Mouse (Mus musculus): ENCODE results near the gene Sectm1b. TPM values are rescaled to one million over a fixed set of nuclear protein-coding genes. Genes with fewer than 3 reads are reported as not detected.
A peak's percentile ranks its signal among the peaks of the same experiment; 100 is the strongest.
"Not testable (repeated sequence)": the region's sequence is repeated elsewhere in the genome, so short reads cannot be mapped to it uniquely, and the experiment has no call there.

Gene Sectm1b
- polyA plus RNA-seq, 1 experiment from 2014 or later = 0.32 TPM

DNA sequence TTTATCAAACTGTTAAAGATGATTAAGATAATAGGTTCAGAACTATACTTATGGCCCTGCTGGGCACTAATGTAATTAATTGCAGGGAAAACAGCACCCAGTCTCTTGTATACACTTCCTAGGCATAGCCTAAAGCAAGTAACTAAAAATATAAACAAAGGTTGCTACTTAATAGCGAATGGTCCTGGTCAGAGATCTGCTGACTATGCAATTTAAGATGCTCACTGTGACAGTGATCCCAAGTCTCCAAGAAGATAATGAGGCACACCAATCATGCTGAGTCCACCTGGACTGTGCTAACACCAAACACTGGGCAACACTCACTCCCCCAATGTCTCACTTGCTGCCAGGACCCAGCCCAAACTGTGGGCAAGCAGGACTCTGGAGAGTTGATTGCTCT is 13.5 kb downstream of the Sectm1b start:
- H3K4me3 ChIP-seq (ENCODE audit: low read depth, low read length) = no peak overlapping the region
- no peak overlapping the region for H3K27ac ChIP-seq (ENCODE audit: low read length)
- no peak for ATAC-seq (ENCODE audit: insufficient number of reproducible peaks, insufficient read depth, low FRiP score, low read depth)
- no peak overlapping the region for H3K4me2 ChIP-seq (replicated peaks; ENCODE audit: low read depth, low read length)
- no peak overlapping the region for H3K9ac ChIP-seq (replicated peaks; ENCODE audit: low read depth, low read length)
- H3K9me3 ChIP-seq (ENCODE audit: control insufficient read depth, low read depth, low read length) = no peaks in the 10 kb centered on the region
- 51% methylated on average over 1 of the region's 1 CpGs for WGBS
- H3K36me3 ChIP-seq (ENCODE audit: control insufficient read depth, insufficient read depth, low read length) = no peaks in the 10 kb centered on the region
- H3K27me3 ChIP-seq (ENCODE audit: control insufficient read depth, insufficient read depth, low read length) = no peaks in the 10 kb centered on the region
- no peaks in the 10 kb centered on the region for H3K4me1 ChIP-seq (ENCODE audit: control insufficient read depth, insufficient read depth, low read length)

DNA sequence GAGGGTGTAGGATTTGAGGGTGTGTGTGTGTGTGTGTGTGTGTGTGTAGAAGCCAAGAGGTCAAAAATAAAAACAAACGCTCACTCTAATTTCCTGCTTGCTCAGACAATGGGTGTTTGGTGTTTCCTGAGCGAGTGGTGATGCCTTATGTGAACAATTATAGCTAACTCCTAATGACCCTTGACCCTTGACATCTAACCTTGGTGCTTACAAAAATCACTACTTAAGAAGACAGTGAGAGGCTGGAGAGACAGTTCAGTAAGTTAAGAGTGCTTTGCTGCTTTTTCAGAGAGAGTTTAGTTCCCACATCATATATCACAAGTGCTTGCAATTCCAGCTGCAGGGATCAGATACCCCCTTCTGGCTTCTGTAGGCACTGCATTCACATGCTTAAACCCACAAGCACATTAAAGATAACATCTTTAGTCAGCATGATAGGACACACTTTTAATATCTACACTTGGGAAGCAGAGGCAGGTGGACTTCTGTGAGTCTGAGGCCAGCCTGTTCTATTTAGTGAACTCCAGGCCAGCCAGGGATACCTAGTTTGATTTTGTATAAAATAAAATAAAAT is 15.5 kb downstream of the Sectm1b start:
- Histone ChIP-seq H3K9me3 (ENCODE audit: control insufficient read depth, low read depth, low read length) (no peaks in the 10 kb centered on the region), H3K4me1 (ENCODE audit: control insufficient read depth, insufficient read depth, low read length) (no peaks in the 10 kb centered on the region), H3K27ac (ENCODE audit: low read length) (no peak overlapping the region), H3K9ac (replicated peaks; ENCODE audit: low read depth, low read length) (no peak overlapping the region), H3K27me3 (ENCODE audit: control insufficient read depth, insufficient read depth, low read length) (no peaks in the 10 kb centered on the region), H3K4me2 (replicated peaks; ENCODE audit: low read depth, low read length) (no peak overlapping the region), H3K4me3 (ENCODE audit: low read depth, low read length) (no peak overlapping the region), H3K36me3 (ENCODE audit: control insufficient read depth, insufficient read depth, low read length) (no peaks in the 10 kb centered on the region)
- WGBS = 48% methylated on average over 2 of the region's 2 CpGs
- no peak for ATAC-seq (ENCODE audit: insufficient number of reproducible peaks, insufficient read depth, low FRiP score, low read depth)

DNA sequence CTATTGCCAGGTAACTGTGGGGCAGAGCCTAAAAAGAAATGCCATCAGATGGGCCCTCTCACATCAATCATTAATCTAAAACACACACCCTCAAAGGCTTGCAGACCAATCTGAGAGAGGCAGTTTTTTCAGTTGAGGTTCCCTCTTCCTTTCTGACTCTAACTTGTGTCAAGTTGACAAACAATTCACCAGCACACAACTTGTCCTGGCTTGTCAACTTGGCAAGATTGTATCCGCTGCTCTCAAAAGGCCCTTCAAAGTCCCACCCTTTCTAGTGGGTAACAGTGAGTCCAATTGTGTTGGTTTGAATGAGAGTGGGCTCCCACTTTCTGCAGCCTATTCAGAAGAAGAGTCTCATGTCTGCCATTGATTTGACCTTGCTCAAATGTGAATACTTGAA is 18.1 kb downstream of the Sectm1b start:
- Histone ChIP-seq H3K4me1 (ENCODE audit: control insufficient read depth, insufficient read depth, low read length) (no peaks in the 10 kb centered on the region), H3K36me3 (ENCODE audit: control insufficient read depth, insufficient read depth, low read length) (no peaks in the 10 kb centered on the region), H3K4me2 (replicated peaks; ENCODE audit: low read depth, low read length) (no peak overlapping the region), H3K4me3 (ENCODE audit: low read depth, low read length) (no peak overlapping the region), H3K9me3 (ENCODE audit: control insufficient read depth, low read depth, low read length) (no peaks in the 10 kb centered on the region), H3K9ac (replicated peaks; ENCODE audit: low read depth, low read length) (no peak overlapping the region), H3K27ac (ENCODE audit: low read length) (no peak overlapping the region), H3K27me3 (ENCODE audit: control insufficient read depth, insufficient read depth, low read length) (no peaks in the 10 kb centered on the region)
- 45% methylated on average over 1 of the region's 1 CpGs for WGBS
- no peak for ATAC-seq (ENCODE audit: insufficient number of reproducible peaks, insufficient read depth, low FRiP score, low read depth)

DNA sequence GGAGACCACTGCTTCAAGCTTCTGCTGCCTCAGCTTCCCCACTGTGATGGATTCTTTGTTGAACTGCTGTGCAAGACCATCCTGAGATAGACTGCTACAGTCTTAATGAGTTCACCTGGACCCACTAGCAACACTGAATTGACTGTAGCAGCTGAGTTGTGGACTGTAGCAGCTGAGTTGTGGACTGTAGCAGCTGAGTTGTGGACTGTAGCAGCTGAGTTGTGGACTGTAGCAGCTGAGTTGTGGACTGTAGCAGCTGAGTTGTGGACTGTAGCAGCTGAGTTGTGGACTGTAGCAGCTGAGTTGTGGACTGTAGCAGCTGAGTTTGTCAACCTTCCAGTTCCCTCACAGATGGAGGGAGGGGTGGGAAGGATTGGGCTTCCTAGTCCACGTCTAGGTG is 20.3 kb downstream of the Sectm1b start:
- H3K27ac ChIP-seq (ENCODE audit: low read length); ATAC-seq (ENCODE audit: insufficient number of reproducible peaks, insufficient read depth, low FRiP score, low read depth); H3K4me2 ChIP-seq (replicated peaks; ENCODE audit: low read depth, low read length); H3K9ac ChIP-seq (replicated peaks; ENCODE audit: low read depth, low read length); H3K9me3 ChIP-seq (ENCODE audit: control insufficient read depth, low read depth, low read length); H3K4me3 ChIP-seq (ENCODE audit: low read depth, low read length); H3K36me3 ChIP-seq (ENCODE audit: control insufficient read depth, insufficient read depth, low read length); H3K27me3 ChIP-seq (ENCODE audit: control insufficient read depth, insufficient read depth, low read length); H3K4me1 ChIP-seq (ENCODE audit: control insufficient read depth, insufficient read depth, low read length): not testable (repeated sequence)
- WGBS = 48% methylated on average over 1 of the region's 1 CpGs

DNA sequence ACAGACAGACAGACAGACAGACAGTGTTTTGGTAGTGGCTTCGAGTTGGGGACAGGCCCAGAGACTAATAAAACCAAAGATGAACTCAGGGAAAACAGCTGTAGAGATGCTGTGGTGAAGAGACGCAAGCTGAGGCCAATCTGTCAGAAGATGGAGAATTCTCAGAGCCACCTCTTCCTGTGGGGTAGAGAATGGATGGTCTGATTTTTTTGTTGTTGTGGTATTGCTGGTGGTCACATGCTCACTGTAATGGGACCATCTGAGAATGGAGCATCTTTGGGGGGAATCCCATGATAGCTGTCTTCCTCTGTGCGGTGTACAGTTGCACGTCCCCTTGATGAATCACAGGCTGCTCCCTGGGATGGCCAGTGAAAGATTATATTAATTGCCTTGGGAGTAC is 20.9 kb downstream of the Sectm1b start:
- Histone ChIP-seq H3K4me3 (ENCODE audit: low read depth, low read length) (no peak overlapping the region), H3K9ac (replicated peaks; ENCODE audit: low read depth, low read length) (no peak overlapping the region), H3K4me1 (ENCODE audit: control insufficient read depth, insufficient read depth, low read length) (no peaks in the 10 kb centered on the region), H3K9me3 (ENCODE audit: control insufficient read depth, low read depth, low read length) (no peaks in the 10 kb centered on the region), H3K27ac (ENCODE audit: low read length) (no peak overlapping the region), H3K27me3 (ENCODE audit: control insufficient read depth, insufficient read depth, low read length) (no peaks in the 10 kb centered on the region), H3K4me2 (replicated peaks; ENCODE audit: low read depth, low read length) (no peak overlapping the region), H3K36me3 (ENCODE audit: control insufficient read depth, insufficient read depth, low read length) (no peaks in the 10 kb centered on the region)
- 73% methylated on average over 4 of the region's 4 CpGs for WGBS
- no peak for ATAC-seq (ENCODE audit: insufficient number of reproducible peaks, insufficient read depth, low FRiP score, low read depth)

DNA sequence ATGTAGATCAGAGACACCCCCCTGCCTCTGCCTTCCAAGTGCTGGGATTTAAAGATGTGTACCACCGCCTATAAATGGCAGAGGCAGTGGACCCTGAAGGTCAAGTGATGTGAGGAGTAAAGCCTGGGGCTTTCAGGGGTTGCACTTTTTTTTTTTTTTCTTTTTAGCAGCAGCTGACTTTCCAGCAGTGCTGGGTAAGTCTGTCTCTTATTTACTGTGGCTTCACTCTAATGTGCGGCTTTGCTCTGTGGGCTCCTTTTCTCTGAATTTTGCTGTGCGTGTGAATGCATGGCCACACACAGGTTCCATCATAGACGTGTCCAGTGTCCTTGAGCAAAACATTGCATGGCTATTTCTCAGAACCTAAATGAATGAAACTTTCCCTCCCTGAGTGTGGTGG is 21.7 kb downstream of the Sectm1b start:
- H3K9me3 ChIP-seq (ENCODE audit: control insufficient read depth, low read depth, low read length) = no peaks in the 10 kb centered on the region
- no peak overlapping the region for H3K9ac ChIP-seq (replicated peaks; ENCODE audit: low read depth, low read length)
- H3K27ac ChIP-seq (ENCODE audit: low read length) = no peak overlapping the region
- no peaks in the 10 kb centered on the region for H3K27me3 ChIP-seq (ENCODE audit: control insufficient read depth, insufficient read depth, low read length)
- no peaks in the 10 kb centered on the region for H3K4me1 ChIP-seq (ENCODE audit: control insufficient read depth, insufficient read depth, low read length)
- ATAC-seq (ENCODE audit: insufficient number of reproducible peaks, insufficient read depth, low FRiP score, low read depth) = no peak
- no peak overlapping the region for H3K4me3 ChIP-seq (ENCODE audit: low read depth, low read length)
- H3K36me3 ChIP-seq (ENCODE audit: control insufficient read depth, insufficient read depth, low read length) = no peaks in the 10 kb centered on the region
- H3K4me2 ChIP-seq (replicated peaks; ENCODE audit: low read depth, low read length) = no peak overlapping the region
- WGBS = 71% methylated on average over 4 of the region's 4 CpGs

DNA sequence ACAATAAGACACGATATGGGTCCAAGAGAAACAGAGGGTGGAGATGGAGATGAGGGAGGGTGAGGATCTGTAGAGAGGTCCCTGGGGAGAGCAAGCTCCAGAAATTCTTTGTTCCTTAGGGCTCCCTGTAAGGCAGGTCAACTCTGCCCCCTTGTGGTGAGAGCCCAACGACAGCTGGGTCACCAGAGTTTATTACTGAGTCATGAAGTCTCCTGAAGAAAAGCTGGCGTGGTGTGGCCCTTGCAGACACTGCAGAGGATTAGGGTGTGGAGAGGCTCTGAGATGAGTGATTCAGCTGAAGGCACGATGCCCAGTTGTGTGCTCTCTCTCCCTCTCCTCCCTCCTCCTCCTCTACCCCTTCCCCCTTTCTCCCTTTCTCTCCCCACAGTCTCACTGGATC is 22.2 kb downstream of the Sectm1b start:
- Histone ChIP-seq H3K27me3 (ENCODE audit: control insufficient read depth, insufficient read depth, low read length) (no peaks in the 10 kb centered on the region), H3K27ac (ENCODE audit: low read length) (no peak overlapping the region), H3K4me3 (ENCODE audit: low read depth, low read length) (no peak overlapping the region), H3K4me1 (ENCODE audit: control insufficient read depth, insufficient read depth, low read length) (no peaks in the 10 kb centered on the region), H3K36me3 (ENCODE audit: control insufficient read depth, insufficient read depth, low read length) (no peaks in the 10 kb centered on the region), H3K9ac (replicated peaks; ENCODE audit: low read depth, low read length) (no peak overlapping the region), H3K9me3 (ENCODE audit: control insufficient read depth, low read depth, low read length) (no peaks in the 10 kb centered on the region), H3K4me2 (replicated peaks; ENCODE audit: low read depth, low read length) (no peak overlapping the region)
- 2% methylated on average over 4 of the region's 4 CpGs for WGBS
- peak; percentile 63; the same call in 1 of the 2 replicates for ATAC-seq (ENCODE audit: insufficient number of reproducible peaks, insufficient read depth, low FRiP score, low read depth)

DNA sequence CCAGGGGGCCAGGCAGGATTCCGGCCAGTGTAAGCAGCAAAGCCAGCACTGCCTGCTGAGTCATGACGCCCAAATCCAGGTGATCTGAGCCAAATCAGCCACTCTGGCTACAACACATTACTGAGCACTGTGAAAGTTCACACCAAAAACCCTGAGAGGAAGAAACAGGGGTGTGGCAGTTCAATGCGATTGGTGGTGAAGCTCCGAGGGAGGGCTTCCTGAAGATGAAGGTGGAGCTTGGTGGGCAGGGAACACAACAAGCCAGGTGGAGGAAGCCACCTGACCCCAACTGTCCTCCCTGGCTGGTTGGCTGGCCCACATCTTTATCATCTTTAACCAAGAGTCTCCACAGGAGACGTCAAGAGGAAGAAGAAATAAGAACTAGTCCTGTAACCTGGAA is 24.1 kb downstream of the Sectm1b start, which contains the start of gene Cd7:
Gene Cd7, minus strand, starts transcription at position 117 of the 400 bp plus-strand sequence.
- Histone ChIP-seq H3K9ac (replicated peaks; ENCODE audit: low read depth, low read length) (no peak within 1 kb of the TSS), H3K4me1 (ENCODE audit: control insufficient read depth, insufficient read depth, low read length) (no peaks in the 10 kb centered on the region), H3K27me3 (ENCODE audit: control insufficient read depth, insufficient read depth, low read length) (no peaks in the 10 kb centered on the region), H3K4me2 (replicated peaks; ENCODE audit: low read depth, low read length) (no peak within 1 kb of the TSS), H3K36me3 (ENCODE audit: control insufficient read depth, insufficient read depth, low read length) (no peaks in the 10 kb centered on the region), H3K4me3 (ENCODE audit: low read depth, low read length) (no peak within 1 kb of the TSS), H3K27ac (ENCODE audit: low read length) (no peak within 1 kb of the TSS), H3K9me3 (ENCODE audit: control insufficient read depth, low read depth, low read length) (no peaks in the 10 kb centered on the region)
- no peak for ATAC-seq (ENCODE audit: insufficient number of reproducible peaks, insufficient read depth, low FRiP score, low read depth)
- WGBS = 66% methylated on average over 5 of the region's 5 CpGs
